Mouse (Mus musculus): ENCODE results near the gene Il6ra. TPM values are rescaled to one million over a fixed set of nuclear protein-coding genes. Genes with fewer than 3 reads are reported as not detected.

Il6ra gene
- polyA plus RNA-seq, 1 experiment, result 2.9 TPM

DNA sequence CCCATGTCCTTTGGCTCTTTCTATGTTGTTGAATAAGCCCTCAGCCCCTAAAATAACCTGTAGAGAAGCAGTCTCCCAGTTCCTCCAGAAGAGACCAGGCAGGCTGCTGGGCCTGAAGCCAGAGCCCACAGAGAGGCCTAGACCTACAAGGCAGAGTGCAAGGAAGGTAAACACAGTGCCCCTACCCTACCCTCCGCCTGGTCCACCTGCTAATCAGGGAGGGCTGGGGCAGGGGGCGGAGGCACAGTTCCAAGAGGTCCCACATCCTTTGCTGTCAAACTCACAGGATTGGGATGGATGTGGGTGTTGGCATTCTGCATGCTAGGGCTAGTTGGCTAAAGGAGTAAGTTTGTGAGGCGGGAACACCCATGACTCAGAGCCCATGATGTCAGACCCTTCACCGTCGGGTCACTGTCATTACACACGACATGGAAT, 871 bp downstream of the Il6ra start:
- 28% methylated on average over 6 of the region's 6 CpGs for WGBS
- DNase-seq (ENCODE audit: low read depth, low spot score), result no peak

DNA sequence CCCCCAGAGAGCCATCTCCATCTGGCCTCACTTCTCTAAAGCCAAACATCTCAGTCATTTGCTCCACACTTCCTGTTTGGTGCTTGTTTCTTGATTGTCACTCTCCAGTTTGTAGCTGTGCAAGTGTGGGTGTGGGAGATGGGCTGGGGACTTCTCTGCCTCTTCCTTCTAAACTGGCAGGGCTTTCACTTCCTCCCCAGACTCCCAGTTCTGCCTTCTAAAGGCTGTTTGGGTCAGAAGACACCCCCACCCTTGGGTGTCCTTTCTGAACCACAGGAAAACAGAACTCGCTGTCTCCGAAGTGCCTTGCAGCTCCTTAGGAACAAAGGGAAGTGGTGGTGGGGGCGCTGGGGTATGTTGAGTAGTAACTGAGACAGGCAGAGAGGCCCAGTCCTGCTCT, 1.8 kb downstream of the Il6ra start:
- 85% methylated on average over 3 of the region's 3 CpGs for WGBS
- DNase-seq (ENCODE audit: low read depth, low spot score), result no peak

DNA sequence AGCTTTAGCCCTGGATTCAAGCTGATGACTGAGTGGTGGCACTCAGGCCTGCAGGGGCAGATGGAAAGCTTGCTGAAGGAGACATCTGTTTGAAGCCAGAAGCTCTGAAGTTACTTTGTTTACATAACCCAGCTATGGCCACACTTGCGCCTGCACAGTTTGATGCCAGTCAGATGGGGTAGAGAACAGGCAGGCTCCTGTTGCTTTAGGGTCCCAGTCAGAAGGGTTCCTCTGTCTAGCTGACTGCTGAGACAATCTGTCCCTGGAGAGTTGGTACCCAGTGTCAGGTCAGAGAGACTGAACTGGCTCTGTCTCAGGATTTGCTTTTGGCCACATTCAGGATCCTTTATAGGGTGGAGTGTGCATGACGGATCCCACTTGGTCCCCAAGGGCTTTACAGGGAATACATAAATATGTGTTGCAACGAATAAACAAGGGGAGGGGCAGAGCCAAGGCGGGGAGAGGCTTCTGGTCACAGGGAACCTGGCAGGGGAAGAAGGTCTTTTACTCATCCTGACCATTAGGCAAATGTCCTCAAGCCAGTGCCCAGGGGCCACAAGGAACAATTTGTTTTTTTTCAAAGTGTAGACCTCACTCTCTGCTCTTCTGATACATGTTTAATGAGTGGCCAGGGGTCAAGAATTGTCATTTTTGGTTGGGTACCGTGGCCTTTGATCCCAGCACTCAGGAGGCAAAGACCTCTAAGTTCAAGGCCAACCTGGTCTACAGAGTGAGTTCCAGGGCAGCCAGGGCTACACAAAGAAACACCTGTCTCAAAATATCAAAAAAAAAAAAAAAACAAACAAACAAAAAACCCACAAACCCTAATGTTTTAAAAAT, 3.1 kb downstream of the Il6ra start:
- no peak for DNase-seq (ENCODE audit: low read depth, low spot score)
- 61% methylated on average over 5 of the region's 5 CpGs for WGBS

DNA sequence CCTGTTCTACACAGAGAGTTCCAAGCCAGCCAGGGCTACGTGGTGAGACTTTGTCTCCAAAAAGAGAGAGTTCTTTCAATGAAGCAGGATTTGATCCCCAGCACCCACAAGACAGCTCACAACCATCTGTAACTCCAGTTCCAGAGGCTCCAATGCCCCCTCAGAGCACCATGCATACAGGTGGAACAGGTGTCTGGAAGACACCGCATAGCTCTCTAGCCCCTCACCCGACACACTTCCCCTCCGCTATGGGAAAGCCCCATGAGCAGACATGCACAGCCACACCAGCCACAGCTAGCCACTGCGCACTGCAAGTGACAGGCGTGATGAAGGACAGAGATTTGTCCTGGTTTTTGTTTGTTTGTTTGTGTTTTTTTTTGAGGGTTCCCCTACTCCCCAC, 4.2 kb downstream of the Il6ra start:
- 80% methylated on average over 6 of the region's 6 CpGs for WGBS
- DNase-seq (ENCODE audit: low read depth, low spot score), result no peak

DNA sequence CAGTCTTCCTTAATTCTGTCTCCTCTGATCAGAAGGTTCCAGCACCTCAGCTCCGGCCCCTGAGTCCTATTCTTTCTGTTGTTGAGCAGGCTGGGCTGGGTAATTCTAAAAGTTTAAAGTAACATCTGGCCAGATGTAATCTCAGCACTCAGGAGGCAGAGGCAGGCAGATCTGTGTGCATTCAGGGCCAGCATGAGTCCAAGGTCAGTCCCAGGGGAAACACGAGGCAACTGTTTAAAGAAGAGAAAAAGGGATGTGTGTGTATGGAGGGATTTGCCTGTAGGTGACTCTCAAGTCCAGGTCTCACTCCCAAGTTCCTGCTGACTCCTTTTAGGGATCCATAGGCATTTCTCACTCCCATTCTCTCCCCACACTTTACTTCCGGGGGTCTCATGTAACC, 5.2 kb downstream of the Il6ra start:
- no peak for DNase-seq (ENCODE audit: low read depth, low spot score)
- 73% methylated on average over 3 of the region's 3 CpGs for WGBS

DNA sequence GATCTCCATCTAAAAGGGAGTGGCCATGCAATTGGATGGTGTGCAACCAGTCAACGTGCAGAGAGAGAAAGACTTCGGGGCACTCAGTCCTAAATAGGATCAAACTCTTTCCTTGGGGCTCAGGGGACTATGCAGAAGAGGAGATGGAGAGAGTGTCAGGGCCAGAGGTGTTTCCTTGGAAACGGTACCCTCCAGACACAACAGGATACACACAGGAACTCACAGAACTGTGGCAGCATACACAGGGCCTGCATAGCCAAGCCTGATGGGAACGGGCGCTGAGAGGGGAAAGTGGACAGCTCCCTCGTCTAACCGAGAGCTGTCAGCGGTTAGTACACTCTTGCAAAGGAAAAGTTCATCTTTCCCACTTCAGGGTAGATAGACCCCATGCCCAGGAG, 13.5 kb downstream of the Il6ra start:
- no peak for DNase-seq (ENCODE audit: low read depth, low spot score)
- 75% methylated on average over 8 of the region's 8 CpGs for WGBS

DNA sequence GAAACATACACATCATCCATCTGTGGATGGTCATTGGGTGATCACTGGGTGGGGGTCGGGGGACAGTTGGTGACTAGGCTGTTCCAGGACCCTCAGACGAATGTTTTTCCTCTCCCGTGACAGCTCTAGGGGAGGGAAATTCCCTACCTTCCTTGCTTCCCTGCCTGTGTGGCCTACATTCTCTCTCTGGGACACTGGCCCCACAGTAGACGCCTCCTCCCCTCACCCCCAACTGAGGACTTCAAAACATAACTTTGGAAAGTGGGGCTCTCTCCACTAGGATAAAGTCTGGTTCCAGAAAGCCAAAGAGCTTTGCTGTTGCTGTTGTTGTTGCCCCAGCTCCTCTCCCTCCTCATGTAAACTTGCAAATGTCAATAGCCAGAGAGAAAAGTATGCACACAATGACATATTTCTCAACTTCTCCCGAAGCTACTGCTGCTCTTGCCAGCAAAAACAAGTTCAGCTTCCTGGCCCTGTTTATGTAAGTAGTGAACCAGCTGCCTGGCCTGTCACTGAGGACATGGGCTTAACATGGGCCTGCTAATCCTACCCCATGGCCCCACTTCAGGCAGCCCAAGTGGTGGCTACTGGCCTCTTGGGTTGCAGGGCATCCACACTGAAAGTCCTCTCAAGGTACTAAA, 14.0 kb downstream of the Il6ra start:
- no peak for DNase-seq (ENCODE audit: low read depth, low spot score)
- WGBS, result 58% methylated on average over 5 of the region's 5 CpGs

DNA sequence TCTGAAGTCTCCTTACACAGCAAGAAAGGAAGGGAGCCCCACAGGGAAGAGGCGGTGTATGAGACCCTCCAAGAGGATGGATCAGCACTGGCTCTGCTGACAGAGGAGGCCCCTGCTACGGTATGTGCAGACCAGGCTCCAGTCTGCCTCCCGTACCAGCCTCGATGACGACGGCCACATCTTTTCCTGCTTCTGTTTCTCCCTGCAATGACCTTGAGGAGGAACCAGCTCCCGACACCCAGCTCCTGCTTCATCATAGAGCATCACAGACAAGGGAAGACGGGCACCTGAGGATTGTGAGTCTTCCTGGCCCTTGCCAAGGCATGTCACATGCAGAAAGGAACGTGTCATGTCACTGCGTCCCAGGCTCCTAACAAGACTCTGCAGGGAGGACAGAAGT, 15.0 kb downstream of the Il6ra start:
- DNase-seq (ENCODE audit: low read depth, low spot score), result no peak
- 85% methylated on average over 10 of the region's 10 CpGs for WGBS

DNA sequence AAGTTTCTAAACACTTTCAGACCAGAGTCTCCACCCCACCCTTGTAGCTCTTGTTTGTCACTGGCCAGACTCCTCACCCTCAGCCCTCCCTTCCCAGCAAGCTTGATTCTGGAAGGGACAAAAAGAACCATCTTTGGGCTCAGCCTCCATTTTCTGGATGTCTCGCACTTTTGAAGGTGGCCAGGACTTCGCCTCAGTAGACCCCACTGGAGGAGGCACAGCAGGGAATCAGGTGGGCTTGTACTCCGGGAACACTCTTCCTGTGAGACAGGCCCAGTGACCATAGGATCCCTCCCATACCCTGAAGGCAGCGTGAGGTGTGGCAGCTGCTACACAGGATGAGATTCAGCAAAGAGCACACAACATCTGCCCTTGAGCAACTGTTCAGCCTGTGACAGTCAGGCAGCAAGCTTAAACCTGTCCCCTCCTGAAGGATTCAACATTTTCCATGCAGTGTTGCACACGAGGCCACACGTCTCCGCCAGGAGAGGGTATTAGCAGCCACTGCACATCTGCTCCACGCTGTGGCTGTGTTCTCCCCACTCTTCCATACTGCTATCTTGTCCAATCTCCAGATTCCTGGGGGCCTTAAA, 15.7 kb downstream of the Il6ra start:
- DNase-seq (ENCODE audit: low read depth, low spot score), result no peak

DNA sequence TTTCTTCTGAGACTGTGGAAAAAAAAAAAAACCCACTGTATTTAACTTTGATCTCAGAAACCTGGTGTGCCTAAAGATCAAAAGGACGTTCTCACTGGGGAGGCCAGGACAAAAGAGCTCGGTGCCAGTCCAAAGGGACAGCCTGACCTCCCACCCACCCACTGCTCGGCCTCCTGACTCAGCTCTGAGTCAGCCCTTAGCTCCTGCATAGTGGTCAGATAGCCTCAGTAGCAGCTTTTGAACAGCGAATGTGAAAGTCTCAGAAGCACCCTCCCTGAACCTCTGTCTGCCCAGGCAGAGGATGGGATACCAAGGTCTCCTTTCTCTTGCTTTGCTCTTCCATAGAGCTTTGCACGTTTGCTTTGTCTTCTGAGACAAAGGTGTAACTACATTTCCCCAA, 16.4 kb downstream of the Il6ra start:
- 38% methylated on average over 5 of the region's 5 CpGs for WGBS
- DNase-seq (ENCODE audit: low read depth, low spot score), result no peak

More for the DNA sequence above, 15.7 kb downstream of the Il6ra start:
- WGBS, result 82% methylated on average over 8 of the region's 8 CpGs

DNA sequence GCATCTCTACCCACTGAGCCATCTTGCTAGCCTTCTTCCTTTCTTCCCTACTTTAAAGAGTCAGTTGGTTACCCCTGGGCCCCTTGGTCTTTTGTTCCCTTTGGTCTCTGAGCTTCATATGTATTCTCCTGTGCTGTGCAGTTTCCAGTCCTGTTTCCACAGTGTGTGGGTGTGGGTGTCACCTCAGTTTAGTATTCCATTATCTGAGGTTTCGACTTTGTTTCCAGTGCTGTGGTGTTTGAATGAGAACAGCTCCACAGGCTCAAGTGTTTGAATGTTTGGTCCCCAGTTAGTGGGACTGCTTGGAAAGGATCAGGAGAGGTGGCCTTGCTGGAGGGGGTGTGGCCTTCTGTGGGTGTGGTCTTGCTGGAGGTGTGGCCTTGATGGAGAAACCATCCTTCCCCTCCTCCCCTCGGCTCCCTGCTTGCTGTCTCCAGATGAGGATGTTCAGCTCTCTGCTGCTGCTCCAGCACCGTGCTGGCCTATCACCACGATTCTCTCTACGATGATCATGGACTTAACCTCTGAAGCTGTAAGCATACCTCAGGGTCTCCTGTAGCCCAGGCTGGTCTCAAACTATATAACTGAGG, 20.4 kb downstream of the Il6ra start:
- DNase-seq (ENCODE audit: low read depth, low spot score), result no peak
- WGBS, result 87% methylated on average over 5 of the region's 5 CpGs

DNA sequence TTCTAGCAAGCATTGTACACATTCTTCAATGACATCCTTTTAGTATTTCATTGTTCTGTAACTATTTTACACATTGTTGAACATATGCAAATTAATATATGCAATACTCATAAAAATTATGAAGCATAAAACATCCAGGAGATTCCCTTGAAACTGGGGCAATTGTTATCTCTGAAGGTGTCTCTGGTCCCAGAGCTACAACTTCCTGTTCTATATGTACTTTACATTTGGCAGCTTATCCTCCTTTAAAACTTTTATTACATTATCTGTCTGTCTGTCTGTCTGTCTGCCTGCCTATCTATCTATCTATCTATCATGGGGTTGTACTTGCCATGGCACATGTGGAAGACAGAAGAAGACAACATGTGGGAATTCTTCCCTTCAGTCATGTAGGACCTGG, 21.3 kb downstream of the Il6ra start:
- DNase-seq (ENCODE audit: low read depth, low spot score), result no peak

DNA sequence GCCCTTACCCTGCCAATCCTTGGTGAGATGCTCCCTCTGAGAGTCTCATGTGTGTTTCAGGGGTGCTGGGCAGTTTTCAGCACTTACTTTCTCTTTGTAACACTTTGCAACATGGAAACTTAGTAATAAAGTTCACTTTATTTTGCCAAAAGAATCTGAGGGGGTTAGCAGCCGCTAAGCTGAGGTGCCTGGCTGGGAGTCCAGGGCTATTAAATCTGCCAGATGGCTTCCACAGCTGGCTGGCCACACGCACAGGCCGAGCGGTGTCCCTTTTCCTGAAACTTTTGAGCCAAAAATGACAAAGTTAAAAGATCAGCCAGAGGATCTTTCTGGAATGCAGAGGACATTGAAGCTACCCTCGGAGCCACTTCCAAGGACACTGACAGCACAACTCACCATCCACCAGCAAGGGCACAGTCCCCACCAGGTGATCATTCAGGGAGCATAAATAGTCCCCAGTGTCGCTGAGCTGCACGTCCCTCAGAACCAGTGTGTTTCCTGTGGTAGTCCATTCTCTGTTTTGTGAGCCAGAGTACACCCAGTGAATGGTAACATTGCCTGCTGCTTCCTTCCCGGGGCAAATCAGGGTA, 23.1 kb downstream of the Il6ra start:
- no peak for DNase-seq (ENCODE audit: low read depth, low spot score)

DNA sequence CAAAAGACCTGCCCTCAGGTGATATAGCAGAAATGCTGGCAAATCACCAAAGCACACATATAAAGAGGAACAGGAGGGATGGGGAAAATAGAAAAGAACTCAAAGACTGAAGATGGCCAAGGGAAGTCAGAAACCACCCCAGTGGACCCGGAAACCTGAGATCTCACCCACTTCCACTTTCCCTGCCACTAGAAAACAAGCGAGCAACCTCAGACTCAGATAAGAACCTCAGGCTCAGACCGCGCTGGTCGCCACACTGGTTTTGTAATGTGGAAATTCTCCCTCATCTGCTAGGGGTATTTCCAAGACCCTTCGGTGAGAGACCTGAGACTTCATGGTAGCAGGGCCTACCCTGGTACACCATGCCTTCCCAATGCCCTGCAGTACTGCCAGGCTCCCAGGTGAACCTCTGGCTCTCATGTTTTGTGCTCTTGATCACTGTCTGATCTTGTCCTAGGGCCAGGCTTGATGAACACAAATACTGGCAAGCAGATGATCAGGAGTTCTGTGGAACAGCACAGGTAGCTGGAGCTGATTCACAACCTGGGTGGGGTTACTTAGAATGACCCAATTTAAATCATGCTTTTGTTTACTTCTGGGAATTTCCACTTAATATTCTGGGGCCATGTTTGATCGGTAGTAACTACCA, 25.3 kb downstream of the Il6ra start:
- 72% methylated on average over 7 of the region's 7 CpGs for WGBS
- no peak for DNase-seq (ENCODE audit: low read depth, low spot score)

More for the DNA sequence above, 23.1 kb downstream of the Il6ra start:
- 52% methylated on average over 8 of the region's 8 CpGs for WGBS

DNA sequence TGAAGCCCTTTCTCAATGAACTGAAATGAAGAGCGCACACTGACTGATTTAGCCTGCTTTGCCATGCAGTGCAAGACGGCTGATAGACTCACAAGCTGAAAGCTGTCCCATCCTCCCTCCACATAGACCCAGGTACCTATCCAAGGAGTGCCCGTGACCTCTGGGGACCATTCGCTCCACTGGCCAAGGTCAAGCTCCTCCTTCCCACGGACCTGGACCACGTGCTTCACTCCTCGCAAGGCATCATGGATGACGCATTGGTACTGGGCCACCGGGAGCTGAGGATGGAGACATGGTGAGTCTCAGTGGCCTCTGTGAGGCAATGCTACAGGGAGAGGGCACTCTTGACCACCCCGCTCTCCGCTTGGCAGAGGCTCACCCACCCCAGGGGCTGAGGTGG, 27.2 kb downstream of the Il6ra start:
- 96% methylated on average over 11 of the region's 11 CpGs for WGBS
- no peak for DNase-seq (ENCODE audit: low read depth, low spot score)

DNA sequence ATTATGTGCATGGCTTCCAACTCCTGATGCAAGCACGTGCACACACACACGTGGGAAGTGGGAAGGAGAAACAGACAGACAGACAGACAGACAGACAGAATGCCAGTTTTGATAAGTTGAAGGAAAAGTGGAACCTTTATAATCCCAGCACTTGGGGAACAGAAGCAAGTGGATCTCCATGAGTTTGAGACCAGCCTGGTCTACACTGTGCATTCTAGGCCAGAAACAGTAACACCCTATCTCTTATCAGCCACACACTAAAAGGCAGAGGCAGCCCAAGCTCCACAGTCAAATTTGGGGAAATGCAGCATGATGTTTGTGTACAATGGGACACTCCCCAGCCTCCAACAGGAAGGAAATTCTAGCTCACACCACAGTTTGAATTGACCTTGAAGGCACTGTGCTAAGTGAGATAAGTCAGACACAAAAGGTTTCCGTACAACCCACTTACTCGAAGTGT, 29.4 kb downstream of the Il6ra start:
- 55% methylated on average over 4 of the region's 4 CpGs for WGBS
- DNase-seq (ENCODE audit: low read depth, low spot score), result no peak

DNA sequence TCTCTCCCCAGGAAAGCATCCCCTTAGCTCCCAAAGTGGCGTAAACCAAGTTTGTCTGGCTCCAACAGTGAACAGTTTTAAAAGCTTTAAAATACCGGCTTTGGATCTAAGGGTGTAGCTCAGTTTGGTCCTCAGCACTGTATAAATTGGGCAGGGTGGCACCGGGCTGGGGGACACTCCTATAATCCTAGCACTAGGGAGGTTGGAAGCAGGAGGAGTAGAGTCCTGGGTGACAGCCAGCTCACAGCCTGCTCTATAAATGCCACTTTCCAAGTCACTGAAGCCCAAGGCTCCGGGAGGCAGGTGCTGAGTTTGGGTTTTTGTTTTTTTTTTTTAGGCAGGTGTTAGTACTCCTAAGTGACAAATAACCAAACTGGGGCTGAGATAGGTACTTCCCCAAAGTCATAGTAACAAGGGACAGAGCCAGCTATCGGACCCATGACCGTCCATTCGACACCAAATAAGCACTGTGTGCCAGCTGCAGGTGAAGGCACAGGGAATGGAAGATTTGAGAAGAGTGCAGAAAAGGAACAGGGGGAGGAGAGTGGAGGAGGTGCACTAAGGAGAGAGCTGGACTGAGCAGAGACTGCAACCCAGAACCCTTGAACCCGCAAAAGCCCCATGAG, 30.3 kb downstream of the Il6ra start:
- 59% methylated on average over 8 of the region's 8 CpGs for WGBS
- DNase-seq (ENCODE audit: low read depth, low spot score), result no peak

DNA sequence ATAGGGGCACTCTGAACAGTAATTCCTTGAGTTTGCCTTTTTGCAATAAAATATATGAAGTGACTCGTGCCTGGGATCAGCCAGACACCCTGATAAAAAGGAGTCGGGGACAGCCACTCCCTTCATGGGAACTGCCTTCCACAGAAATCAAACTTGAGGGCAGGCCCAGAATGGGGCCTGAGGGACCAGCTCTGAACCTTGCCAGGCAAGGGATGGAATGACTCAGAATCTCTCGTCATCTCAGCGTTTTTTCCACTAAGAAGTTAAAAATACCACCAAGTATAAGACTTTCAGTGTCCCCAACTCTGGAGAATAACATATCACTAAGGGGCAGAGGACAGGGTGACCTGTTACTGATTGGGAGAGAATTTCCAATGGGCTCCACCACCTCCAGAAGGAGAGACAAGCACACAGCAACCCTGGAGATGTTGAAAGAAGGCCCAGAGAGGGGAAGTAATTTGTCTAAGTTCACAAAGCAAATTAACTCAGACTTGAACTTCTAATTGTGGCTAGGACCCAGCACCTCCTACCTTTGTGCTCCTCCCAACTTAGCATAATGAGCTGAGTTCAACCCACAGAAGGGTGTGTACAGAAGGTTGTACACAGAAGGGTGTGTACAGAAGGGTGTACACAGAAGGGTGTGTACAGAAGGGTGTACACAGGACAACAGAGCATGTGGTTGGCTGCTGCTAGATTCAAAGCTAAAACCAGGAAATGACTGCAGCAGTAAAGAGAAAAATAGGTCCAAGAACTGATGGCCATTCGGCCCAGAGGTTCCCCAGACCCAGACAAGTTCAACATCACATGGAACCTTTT, 32.8 kb downstream of the Il6ra start:
- no peak for DNase-seq (ENCODE audit: low read depth, low spot score)
- 33% methylated on average over 5 of the region's 5 CpGs for WGBS
